Mouse (Mus musculus) intestine, embryonic 14.5 days (tissue): ENCODE data around the gene Adh7. TPM values are rescaled to one million over a fixed set of nuclear protein-coding genes. Genes with fewer than 3 reads are reported as not detected.

Experiments used
- ATAC-seq: fragments of 200-750 bp; cut with Nextera tagmentation; replicated peaks from 2 replicates; pipeline ENCODE4 v1.8.0; 2017; ENCODE audit warnings: low read depth, moderate number of reproducible peaks, moderate TSS enrichment, moderate library complexity; ENCODE audit not compliant: low FRiP score, low TSS enrichment
- DNase-seq: peaks from one replicate; pipeline ENCODE4 v3.0.0-alpha.2; 2018; ENCODE audit warnings: low spot score
- H3K27ac ChIP-seq: fragments of 300-500 bp; sonication (generic); 2 replicates; pipeline ENCODE4 v1.5.1; 2014; ENCODE audit warnings: low read depth, mild to moderate bottlenecking, control low read depth
- H3K27me3 ChIP-seq: fragments of 300-500 bp; sonication (generic); replicated peaks from 2 replicates; pipeline ENCODE4 v1.6.1; 2014; ENCODE audit warnings: low read length, control low read depth; ENCODE audit not compliant: control insufficient read depth, insufficient read depth
- H3K36me3 ChIP-seq: fragments of 300-500 bp; sonication (generic); 2 replicates; pipeline ENCODE4 v1.6.1; 2014; ENCODE audit warnings: low read length, control low read depth; ENCODE audit not compliant: control insufficient read depth, insufficient read depth
- H3K4me1 ChIP-seq: fragments of 300-500 bp; sonication (generic); replicated peaks from 2 replicates; pipeline ENCODE4 v1.6.1; 2014; ENCODE audit warnings: low read length, control low read depth, mixed read lengths; ENCODE audit not compliant: control insufficient read depth, insufficient read depth
- H3K4me2 ChIP-seq: fragments of 300-500 bp; sonication (generic); 2 replicates; pipeline ENCODE4 v1.6.1; 2014; ENCODE audit warnings: low read length
- H3K4me3 ChIP-seq: fragments of 300-500 bp; sonication (generic); 2 replicates; pipeline ENCODE4 v1.5.1; 2014; ENCODE audit warnings: low read depth, low read length, control low read depth, mixed read lengths
- H3K9ac ChIP-seq: fragments of 300-500 bp; sonication (generic); 2 replicates; pipeline ENCODE4 v1.6.1; 2014; ENCODE audit warnings: mild to moderate bottlenecking, low read length
- H3K9me3 ChIP-seq: fragments of 300-500 bp; sonication (generic); 2 replicates; pipeline ENCODE4 v1.6.1; 2016; ENCODE audit warnings: low read length, control low read depth; ENCODE audit not compliant: control insufficient read depth
- WGBS: fragments of 180-500 bp; shearing (Covaris S2); extraction: QIAGEN DNeasy Blood & Tissue Kit; methylation state at CpG from one replicate; pipeline ENCODE4 v1.1.7; 2014; 5-methylcytosine and 5-hydroxymethylcytosine counted together
- polyA plus RNA-seq: library from polyadenylated mRNA; unstranded; fragments of >200 nt; fragmentation: Nextera tagmentation; extraction: Ambion mirVana; gene quantifications from 2 replicates; pipeline ENCODE4 v1.2.1, GENCODE M21; 2014

Gene Adh7
- polyA plus RNA-seq, 1 experiment from 2014 or later: not detected

DNA sequence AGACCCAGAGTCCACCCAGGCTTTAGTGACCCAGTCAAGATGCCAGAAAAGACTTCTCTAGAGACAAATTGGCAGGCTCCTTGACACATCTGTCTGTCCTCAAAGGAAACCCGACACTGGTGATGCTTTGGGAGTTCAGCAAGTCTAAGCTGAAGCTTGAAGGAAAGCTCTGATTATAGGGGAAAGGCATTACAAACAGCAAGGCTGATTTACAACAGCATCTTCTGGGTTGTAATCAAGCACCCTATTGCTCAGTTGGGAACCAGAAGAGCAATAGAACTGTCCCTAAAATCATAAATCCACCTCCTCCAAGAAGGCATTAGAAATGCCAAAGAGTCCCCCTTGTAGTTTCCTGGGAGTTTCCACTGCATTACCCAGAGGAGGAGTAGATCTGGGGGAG is 52.9 kb downstream of the Adh7 start:
- Histone ChIP-seq H3K27ac (no peak overlapping the region), H3K4me1 (no peaks in the 10 kb centered on the region), H3K4me3 (no peak overlapping the region), H3K36me3 (no peaks in the 10 kb centered on the region), H3K9ac (no peak overlapping the region), H3K27me3 (no peaks in the 10 kb centered on the region), H3K9me3 (no peaks in the 10 kb centered on the region), H3K4me2 (no peak overlapping the region)
- 12% methylated on average over 1 of the region's 1 CpGs for WGBS
- DNase-seq (no peak), ATAC-seq (no peak)

DNA sequence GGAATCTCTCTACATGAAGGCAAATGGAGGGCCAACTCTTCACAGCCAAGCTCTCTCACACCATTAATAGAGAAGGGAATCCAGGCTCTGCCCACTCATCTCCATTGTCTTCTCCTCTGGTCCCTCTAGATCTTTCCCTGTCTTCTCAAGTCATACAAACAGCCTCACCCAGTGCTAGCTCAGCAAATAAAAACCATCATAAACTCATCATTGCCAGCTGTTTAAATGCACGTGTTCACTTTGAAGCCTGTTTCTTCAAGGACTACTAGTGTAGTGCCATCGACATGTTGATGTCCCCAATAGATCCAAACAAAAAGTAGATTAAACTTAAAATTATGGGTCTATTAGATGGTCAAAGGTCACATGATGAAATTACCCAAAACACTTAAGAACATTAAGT is 53.7 kb downstream of the Adh7 start:
- Histone ChIP-seq H3K27ac (no peak overlapping the region), H3K36me3 (no peaks in the 10 kb centered on the region), H3K9ac (no peak overlapping the region), H3K4me1 (no peaks in the 10 kb centered on the region), H3K9me3 (no peaks in the 10 kb centered on the region), H3K4me2 (no peak overlapping the region), H3K4me3 (no peak overlapping the region), H3K27me3 (no peaks in the 10 kb centered on the region)
- DNase-seq: no peak
- ATAC-seq: no peak
- 45% methylated on average over 2 of the region's 2 CpGs for WGBS

DNA sequence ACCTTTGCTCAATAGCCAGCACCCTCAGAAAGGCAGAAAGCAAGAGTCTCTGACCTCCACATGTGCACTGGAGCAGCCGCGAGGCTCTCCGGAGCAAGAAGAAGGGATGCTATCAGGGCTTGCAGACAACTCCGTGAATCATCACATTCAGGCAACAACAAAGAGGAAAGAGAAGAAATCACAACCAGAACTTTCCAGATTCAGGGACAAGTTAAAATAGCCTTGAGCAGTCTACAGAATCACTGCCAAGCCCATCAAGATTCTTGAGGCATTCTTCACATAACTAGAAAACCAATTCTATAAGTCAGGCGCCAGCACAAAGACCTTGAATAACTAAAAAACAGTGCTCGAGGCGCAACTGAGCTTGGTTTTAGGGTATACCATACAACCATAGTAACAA is 55.5 kb downstream of the Adh7 start:
- H3K4me2 ChIP-seq: no peak overlapping the region

DNA sequence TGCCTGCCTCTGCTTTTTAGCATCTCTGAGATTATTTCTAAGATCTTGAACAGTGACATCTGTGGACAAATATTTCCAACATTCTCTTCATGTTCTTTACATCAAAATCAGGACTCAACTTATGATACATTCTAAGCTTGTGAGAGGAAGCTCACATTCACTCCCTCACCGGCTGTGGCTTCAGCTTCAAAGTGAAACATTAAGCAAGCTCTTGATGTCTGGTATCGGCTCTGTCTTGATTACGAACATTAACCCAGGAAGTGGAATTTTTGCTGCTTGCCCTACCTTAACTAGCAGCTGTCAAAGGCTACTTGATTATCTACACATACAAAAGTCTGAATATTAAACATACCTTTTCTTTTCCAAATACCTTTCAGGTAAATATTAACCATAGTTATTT is 57.5 kb downstream of the Adh7 start:
- Histone ChIP-seq H3K4me3 (no peak overlapping the region), H3K4me1 (no peaks in the 10 kb centered on the region; the same call in 1 of the 2 replicates), H3K9me3 (no peaks in the 10 kb centered on the region), H3K27me3 (no peaks in the 10 kb centered on the region), H3K4me2 (no peak overlapping the region), H3K9ac (no peak overlapping the region), H3K36me3 (no peaks in the 10 kb centered on the region), H3K27ac (no peak overlapping the region)
- DNase-seq (no peak), ATAC-seq (no peak)
- WGBS: 62% methylated on average over 3 of the region's 3 CpGs

More for the DNA sequence above, 55.5 kb downstream of the Adh7 start:
- ATAC-seq (no peak), DNase-seq (no peak)
- WGBS: 87% methylated on average over 7 of the region's 7 CpGs
- H3K27me3 ChIP-seq: no peaks in the 10 kb centered on the region
- H3K4me3 ChIP-seq: no peak overlapping the region
- no peak overlapping the region for H3K9ac ChIP-seq
- H3K9me3 ChIP-seq: no peaks in the 10 kb centered on the region
- no peak overlapping the region for H3K27ac ChIP-seq
- H3K36me3 ChIP-seq: no peaks in the 10 kb centered on the region
- H3K4me1 ChIP-seq: no peaks in the 10 kb centered on the region; the same call in 1 of the 2 replicates

DNA sequence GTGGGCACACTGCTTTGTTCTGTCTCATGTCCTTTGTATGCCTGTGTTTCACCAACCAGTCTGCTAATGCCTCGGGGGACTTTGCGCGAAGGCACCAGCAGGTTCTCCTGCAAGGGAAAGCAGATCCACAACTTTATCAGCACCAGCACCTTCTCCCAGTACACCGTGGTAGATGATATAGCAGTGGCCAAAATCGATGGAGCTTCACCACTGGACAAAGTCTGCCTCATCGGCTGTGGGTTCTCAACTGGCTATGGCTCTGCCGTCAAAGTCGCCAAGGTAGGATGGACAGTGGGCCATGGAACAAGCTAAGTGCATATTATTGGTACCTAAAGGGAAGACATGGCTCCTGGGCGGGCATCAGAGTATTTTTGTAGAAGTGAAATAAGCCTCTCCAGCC is 65.0 kb downstream of the Adh7 start:
- Histone ChIP-seq H3K4me3 (no peak overlapping the region), H3K4me1 (no peaks in the 10 kb centered on the region), H3K9ac (no peak overlapping the region), H3K4me2 (no peak overlapping the region), H3K27ac (no peak overlapping the region), H3K9me3 (no peaks in the 10 kb centered on the region), H3K36me3 (no peaks in the 10 kb centered on the region), H3K27me3 (no peaks in the 10 kb centered on the region)
- ATAC-seq: no peak
- WGBS: 95% methylated on average over 9 of the region's 9 CpGs
- DNase-seq: no peak

Other genes with a start within 250 kb of the Adh7 start
- 14.4 and 14.5 TPM in 2 replicates for gene Dapp1, start 236.2 kb upstream of the Adh7 start, polyA plus RNA-seq
- 0.07 and 0.13 TPM in 2 replicates for gene 1110002E22Rik, start 152.7 kb upstream of the Adh7 start, polyA plus RNA-seq
- 0.19 and 0.31 TPM in 2 replicates for gene Gm5105, start 150.4 kb upstream of the Adh7 start, polyA plus RNA-seq
- gene Trmt10a, start 74.3 kb upstream of the Adh7 start, polyA plus RNA-seq: 11.8 and 13.6 TPM in 2 replicates
- gene Mttp, start 72.8 kb upstream of the Adh7 start, polyA plus RNA-seq: 45.3 and 58.6 TPM in 2 replicates
- 0.30 TPM in 1 of 2 replicates, not detected in the other for gene 4930579F01Rik, start 23.9 kb upstream of the Adh7 start, polyA plus RNA-seq
- 14.9 and 22.9 TPM in 2 replicates for gene Adh1, start 43.2 kb downstream of the Adh7 start, polyA plus RNA-seq
- gene Adh6a, start 95.5 kb downstream of the Adh7 start, polyA plus RNA-seq: 0.31 TPM in 2 replicates
- gene Adh6b, start 124.0 kb downstream of the Adh7 start, polyA plus RNA-seq: 0.11 TPM in 1 of 2 replicates, not detected in the other
- not detected in 2 replicates for gene Adh4, start 197.7 kb downstream of the Adh7 start, polyA plus RNA-seq
- gene Adh5, start 225.3 kb downstream of the Adh7 start, polyA plus RNA-seq: 207 and 228 TPM in 2 replicates